Mouse (Mus musculus) thymus, postnatal 25 days (tissue): ENCODE data around the gene Tmc6.
"Not testable (repeated sequence)": the region's sequence is repeated elsewhere in the genome, so short reads cannot be mapped to it uniquely, and the experiment has no call there.

Experiments used
- DNase-seq: peaks from one replicate; pipeline ENCODE4 v3.0.0; 2022

Tmc6 gene

DNA sequence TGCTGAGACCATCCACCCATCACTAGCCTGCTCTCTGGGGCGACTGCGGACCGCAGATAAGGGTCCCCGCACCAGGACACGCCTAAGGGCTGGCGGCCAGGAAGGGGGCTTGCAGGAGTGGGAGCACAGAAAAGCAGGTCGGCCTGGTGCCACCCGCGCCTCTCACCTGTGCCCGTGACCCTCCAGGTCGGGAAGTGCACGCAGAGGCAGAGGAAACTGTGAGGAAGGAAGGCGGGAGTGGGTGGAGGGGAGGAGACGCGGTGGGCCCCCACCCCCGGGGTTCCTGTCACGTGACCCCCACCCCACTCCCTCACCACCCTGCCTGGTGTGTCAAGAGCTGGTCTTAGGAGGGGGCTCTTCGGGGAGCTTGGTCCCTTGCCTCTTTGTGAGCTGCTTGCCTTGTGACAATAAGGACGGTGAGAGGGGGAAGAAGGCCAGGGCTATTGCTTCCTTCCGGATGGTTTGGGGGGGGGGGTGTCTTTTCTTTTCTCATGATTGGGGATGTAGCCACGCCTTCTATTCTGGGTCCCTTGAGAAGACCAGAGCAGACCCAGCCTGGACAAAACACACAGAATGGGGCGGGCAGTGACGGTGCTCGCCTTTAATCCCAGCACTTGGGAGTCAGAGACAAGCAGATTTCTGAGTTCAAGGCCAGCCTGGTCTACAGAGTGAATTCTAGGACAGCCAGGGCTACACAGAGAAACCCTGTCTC is at the start of gene Tmc6, which contains the start of gene Tmc8:
Gene Tmc6 (minus strand): TSS at position 206 of the 712 bp plus-strand sequence.
Gene Tmc8 (plus strand): TSS at position 84 of the 712 bp plus-strand sequence.
- DNase-seq, result peak; percentile 92

DNA sequence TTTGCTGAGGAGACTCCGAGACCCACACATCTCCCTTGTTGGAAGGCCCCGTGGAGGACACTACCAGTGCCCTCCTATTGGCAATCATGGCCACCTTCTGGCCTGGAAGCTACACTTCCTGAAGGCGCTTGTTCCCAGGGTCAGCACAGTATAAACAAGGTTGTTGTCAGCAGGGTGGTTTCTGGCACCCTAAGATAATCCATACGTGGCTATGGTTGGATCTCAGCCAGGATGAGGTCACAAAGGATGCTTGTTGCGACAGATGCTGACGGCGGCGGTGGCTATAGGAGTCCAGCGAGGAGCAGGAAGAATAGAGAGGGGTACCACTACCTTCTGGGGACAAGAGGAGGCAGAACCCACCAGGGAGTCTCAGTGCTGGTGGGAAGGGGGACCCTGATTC is 48.4 kb upstream of the Tmc6 start:
- no peak for DNase-seq

DNA sequence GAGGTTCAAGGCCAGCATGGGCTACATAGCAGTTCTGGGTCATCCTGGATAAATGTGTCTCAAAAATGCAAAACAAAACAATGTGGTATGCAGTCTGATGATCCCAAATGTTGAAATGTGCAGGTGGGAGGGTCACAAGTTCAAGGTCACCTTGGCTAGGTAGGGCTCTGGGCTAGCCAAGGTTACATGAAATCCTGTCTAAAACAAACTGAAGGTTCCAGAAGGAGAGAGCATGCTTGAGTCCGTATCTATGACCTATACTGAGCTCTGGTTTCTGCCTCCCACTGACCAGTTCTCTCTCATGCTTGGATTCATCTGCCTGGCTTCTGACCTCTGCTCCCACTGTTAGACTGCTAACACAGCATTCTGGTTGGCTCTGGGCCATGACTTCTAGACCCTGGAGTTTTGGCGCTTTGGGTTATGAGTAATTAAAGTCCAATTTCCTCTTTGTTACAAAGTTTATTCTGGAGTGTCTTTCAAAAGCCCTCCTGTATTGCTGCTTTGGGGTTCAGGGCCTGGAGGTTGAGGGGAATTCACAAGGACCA is 47.7 kb upstream of the Tmc6 start:
- DNase-seq, result no peak

DNA sequence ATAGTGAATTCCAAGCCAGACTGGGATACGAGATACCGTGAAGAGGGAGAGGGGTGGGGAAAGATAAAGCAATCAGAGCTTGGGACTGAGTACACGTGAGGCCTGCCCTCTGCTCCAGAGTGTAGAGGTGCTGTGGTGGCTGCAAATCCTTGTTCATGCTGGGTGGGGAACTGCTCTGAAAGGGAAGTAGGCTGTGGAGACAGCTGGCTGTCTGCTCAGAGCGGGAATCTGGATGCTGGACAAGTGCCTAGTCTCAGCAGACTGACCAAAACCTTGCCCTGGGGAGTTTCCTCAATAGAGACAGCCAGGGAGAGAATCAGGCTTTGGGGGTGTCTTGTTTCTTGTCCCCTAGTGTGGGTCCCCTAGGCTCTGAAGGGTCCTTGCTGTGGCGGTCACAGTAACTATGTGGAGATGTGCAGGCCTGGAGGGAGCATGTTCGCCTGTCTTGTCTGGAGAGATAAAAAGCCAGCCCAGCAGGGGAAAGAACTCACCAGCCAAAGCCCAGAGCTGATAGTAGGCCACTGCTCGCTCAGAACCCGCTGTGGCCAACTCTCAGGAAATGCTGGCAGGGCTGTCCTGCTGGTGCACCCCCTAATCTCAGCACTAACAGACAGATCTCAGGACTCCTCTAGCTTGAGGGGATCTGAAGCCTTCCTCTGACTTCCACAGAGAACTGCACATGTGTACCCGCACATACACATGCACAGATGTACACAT is 47.0 kb upstream of the Tmc6 start:
- DNase-seq, result no peak

DNA sequence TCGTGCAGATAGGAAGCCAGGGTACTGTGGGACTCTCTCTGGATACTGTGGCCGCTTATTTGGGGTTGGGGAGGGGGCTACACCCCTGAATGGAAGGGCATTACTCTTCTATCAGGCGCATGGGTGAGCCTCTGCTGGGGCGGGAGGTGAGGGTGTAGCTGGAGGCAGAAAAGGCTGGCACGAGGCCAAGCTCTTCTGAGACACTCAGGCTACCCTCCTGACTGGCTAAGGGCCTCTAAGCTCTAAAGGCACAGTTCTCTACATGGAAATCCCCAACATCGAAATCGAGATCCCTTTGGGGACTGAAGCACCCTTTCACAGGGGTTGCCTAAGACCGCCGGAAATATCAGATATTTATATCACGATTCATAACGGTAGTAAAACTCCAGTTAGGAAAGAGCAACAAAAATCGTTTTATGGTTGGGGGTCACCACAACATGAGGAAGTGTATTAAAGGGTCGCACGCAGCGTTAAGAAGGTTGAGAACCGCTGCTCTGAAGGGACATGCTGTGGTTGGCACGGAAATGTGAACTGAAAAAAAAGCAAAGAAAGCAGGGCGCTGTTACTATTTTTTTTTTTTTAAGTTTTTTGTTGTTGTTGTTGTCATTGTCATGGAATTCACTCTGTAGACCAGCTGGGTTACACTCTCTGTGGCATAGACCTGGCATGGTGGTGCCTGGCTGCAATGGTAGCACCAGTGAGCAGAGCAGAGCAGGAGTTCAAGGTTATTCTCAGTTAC is 46.3 kb upstream of the Tmc6 start:
- peak; percentile 62 for DNase-seq

DNA sequence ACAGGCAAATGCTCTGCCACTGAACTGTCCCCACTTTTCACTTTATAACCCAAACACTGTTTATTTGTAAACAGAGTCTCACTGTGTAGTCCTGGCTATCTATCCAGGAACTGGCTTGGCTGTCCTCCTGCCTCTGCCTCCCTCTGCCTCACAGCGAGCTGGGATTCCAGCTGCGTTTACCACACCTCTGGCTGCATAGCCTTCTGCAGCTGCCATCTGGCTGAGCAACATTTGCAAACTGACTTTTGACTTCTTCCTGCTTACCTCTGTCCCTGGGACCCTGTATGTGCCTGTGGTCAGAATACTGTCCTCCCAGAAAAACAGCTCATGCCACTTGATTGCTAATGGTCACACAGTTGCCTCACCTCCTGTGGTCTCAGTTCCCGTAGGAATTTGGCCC is 45.4 kb upstream of the Tmc6 start:
- peak; percentile 48 for DNase-seq

DNA sequence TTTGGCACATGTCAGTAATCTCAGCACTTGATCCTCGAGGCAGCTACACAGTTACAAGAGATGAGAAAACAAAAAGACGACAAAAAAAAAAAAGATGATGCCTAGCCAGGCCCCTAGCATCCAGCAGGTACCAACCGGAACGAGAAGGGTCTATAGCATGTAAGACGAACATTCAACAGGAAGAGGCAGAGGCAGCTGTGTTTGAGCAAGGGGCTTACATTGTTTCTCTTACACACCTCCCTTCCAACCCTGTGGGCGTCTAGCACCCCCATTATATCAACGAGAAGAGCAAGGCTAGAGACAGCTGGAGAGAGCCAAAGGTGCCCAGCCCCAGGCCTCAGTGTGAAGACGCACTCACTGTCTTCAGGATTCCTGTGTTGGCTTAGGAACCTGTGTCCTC is 44.9 kb upstream of the Tmc6 start:
- DNase-seq, result peak; percentile 36

DNA sequence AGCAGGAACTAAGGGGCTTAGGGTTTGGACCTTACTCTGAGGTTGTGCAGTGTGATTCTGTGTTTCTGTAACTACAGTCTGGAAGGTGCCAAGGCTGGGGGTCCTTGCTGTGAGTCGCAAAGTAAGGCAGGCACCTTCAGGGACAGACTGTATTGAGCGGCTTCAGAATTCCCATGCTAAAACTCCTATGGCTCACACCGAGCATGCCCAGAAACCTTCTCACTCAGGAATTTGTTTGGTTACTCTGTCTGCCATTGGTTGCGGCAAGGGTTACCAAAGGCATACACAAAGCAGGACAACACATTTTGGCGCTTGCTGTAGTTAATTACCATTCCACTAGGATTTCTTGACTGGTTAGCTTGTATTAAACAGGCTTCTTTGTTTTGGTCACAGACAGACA is 44.2 kb upstream of the Tmc6 start:
- DNase-seq, result no peak

DNA sequence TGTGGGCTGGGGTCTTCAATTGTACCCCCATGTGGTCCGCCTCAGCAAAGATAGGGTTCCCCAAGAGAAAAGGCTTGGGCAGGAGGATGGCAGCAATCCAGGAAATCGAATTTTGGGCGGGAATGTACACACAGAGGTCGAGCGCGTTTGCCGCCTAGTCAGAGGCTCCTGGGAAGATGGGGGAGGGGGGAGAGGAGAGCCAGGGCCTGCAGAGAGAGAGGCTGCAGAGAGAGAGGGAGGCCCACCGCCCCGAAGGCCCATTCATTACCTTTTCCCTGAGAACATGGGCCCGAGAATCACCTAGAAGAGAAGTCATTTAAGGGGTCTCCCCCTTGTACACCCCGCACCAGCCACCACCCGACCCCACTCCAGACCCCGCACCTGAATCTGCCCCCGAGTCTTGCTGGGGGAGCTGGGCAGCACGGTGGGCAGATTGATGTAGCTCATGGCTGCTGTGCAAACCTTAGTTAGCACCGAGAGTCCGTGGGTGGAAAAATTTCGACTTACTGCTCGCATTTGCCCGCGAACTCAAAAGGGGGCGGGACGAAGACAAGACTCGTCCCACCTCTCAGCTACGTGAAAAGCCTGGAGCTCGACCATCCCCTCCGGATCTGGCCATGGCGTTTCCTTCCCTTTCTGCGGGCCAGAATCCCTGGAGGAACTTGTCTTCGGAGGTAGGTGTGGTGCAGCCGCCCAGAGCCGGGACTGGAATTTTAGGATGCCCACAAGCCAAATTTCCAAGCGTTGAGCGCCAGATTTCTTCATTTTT is 43.5 kb upstream of the Tmc6 start, which contains the start of the genes Afmid and Tk1:
Gene Afmid (plus strand): TSS at position 592 of the 769 bp plus-strand sequence.
Gene Tk1 (minus strand): TSS at position 760 of the 769 bp plus-strand sequence.
- DNase-seq, result peak; percentile 74

DNA sequence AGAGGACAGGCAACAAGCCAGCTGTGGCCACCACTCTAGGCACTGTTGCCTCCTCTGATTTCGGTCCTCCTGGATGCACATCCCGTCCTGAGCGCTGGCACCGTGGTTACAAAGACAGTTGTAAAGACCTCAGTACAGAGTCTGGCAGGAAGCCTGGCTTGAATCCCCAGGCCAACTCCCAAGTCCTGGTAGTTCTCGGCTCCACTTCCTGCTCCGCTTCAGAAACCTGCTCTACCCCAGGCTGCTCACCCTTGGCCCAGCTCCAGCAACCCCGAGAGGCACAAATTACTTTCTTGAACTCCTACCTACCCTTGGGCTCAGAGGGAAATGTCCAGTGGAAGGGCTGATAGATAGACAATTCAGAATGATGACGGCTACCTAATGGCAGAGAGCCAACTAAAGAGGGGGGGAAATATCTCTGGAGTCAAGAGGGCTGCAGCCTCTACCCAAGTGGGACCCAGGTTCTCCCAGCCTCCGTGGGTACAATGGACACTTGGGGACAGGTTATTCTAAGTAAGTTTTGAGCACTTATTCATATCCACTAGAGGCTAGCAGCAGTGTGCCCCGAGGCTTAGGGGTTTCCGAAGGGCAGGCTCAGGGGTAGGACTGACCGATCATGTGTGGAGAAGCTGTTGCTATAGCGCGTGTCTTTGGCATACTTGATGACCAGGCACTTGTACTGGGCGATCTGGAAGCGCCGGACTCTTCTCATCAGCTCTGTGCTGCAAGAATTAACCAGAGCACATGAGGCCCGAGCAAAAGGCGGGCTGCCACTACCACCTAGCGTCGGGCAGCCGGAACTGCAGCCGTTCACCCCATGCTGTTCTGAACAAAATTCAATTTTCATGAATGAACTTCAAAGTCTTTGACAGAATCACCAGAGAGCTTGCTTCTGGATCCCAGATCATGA is 42.3 kb upstream of the Tmc6 start:
- DNase-seq, result peak; percentile 84

DNA sequence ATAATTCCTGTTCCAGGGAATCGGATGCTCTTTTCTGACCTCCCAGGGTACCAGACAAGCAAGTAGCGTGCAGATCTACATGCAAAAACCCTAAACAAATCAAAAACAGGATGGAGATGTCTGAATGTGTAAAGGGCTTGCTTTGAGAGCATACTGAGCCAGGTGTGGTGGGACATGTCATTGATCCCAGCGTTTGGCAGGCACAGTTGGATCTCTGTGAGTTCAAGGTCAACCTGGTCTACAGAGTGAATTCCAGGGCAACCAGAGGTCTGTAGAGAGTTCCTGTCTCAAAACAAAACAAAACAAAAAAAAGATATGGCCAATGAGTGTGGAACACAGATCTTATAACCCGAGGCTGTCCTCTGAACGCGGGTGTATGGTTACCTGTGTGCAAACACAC is 41.4 kb upstream of the Tmc6 start:
- no peak for DNase-seq

DNA sequence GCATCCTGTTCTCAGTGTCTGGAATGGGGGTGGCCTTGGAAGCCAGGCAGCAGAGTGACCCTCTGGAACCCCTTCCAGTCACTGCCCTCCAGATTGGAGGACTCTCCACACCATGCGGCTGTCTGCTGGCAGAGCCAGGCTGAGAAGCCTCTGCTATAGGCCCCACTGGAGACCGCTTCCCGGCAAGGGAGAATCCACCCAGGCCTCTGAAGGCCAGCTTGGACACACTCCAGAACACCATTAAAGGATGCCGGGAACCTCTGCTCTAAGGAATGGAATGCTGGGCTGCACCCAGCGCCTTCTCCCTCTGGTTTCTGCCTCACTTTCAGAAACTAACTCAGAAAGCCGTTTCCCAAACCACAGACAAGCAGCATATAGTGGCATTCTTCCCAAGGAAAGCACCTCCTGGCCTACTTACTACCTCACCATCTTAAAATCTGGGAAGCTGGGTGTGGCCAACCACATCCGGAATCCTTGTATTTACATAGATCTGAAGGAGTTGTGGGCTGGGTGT is 40.8 kb upstream of the Tmc6 start:
- DNase-seq, result no peak

DNA sequence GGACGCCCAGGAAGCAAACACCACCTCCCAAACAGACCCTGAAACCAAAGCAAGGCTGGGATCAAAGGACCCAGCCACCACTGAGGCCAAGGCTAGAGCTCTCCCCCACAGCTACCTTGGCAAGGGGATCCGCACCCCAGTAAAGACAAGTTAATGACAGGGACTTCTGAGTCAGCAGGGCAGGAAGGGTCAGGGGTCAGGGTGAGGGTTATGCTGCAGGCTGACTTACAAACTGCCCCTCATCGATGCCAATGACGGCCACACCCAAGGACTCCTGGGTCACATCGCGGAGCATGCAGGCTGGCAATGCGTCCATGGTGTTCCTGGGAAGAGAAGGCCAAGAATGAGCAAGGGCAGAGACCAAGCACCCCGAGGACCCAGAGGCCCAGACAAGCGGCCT is 39.9 kb upstream of the Tmc6 start:
- DNase-seq, result no peak

DNA sequence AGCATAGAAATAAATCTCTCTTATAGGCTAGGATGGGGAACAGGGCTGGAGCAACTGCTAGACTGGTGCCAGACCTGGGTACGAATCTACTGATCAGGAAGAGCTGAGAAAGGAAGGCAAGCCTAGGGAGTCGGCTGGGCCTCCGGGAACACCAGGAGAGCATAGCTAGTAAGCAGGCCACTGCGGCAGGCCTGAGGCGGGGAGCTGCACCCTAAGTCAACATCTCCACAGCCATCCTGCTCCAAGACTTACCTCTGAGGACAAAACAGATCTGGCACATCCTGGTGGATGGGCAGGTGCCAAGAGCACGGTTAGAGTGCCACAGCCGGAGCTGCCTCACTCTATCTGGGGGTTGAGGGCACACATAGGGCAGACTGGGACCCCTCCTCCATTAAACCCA is 38.2 kb upstream of the Tmc6 start:
- no peak for DNase-seq

DNA sequence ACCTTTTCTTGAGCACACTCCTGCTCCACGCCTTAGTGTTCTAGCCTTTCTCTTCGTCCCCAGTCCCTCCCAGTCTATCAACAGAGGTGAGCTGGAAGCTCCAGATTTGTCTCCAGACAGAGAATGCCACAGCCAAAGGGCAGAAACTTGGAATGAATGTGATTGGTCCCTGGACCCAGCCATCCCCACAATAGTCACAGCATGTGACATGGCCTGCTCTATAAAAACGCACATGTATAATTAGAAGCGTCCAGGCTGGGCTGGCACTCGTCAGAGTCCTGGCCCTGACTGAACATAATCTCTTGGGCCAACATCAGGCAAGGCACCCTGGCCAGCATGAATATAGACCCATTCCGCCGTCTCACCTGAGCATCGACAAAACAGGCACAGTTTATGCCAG is 37.1 kb upstream of the Tmc6 start:
- DNase-seq, result no peak

DNA sequence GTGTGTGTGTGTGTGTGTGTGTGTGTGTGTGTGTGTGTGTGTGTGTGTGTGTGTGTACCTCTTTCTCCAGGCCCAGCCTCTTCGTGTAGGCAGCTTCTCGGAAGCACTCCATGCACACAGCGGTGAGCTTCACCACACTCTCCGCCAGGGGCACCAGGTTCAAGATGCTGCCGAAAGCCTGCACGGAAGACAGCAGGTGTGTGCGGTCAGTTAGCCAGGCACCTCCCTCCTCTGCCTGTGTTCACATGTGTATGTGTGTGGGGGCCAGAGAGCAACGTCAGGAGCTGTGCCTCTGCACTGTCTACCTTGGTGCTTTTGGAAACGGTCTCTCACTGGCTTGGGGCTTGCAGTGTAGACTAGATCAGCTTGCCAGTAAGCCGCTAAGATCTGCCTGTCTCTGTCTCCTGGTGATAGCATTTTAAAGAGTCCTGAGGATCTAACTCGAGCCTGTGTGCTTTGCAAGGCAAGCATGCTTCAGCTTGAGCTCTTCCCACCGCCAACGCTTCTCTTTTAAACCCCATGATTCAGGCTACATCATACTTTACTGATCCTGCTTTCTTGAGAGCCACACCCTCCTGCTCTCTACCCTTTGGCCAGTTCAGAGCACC is 34.5 kb upstream of the Tmc6 start:
- no peak for DNase-seq

DNA sequence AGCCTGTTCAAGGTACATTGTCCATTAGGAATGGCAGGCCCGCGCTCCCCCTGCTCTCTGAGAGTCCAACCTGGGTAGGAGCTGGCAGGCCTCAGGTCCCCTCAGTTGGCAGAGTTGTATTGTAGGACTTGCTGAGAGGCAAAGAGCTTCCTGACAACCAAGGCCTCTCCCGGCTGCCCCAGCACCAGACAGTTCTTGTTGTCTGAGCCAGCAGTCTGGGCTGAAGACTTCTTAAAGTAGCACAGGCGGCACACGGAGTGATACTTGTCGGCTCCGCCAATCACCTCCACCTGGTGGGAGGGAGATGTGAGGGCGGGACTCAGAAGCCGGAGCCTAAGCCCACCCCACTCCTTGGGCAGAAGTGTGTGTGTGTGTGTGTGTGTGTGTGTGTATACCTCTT is 33.9 kb upstream of the Tmc6 start:
- DNase-seq, result not testable (repeated sequence)

DNA sequence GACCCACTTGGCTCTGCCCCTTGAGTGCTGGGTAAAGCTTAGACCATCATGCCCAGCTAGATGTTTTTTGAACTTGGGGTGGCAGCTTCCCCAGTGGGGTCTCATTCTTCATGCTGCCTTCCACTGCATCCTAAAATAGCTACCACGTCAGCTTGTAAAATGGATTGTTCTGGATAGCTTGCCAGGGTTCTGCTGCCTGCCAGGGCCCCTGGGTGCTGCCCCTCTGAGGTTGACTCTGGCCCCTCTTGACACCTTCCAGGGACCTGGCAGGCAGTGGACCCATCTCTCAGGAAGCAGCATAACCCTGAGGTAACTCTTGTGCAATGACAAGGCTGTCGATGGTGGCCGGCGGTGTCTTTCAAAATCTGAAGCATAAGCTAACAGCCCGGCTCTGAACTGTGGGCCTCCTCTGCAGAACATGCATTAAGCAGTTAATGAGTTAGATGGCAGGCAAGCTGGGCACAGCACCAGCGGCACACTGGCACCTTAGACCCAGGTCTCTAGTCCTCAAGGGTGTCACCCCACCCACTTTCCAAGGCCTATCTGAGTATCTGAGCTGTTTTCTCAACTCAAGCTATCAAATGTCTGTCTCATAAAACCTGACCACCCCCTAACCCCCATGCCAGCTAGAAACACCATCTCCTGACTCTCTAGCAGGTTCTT is 32.8 kb upstream of the Tmc6 start:
- DNase-seq, result no peak

DNA sequence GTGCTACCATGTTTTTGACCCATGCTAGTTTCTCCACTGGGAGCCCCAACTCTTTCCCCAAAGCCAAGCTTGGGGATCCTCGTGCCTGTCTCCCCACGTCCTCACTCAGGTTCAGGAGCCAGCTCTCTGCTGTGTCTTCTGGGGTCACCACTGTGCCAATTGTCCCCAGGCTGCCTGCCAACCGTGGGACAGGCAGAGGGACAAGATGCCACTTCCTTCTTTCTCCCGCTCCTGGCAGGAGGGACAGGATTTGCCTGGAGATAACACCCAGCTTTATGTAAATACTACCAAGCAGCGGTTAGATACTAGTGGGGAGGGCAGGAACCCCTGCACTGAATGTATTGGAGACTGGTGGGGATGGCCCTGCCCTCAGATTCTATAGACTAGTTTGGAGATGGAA is 31.9 kb upstream of the Tmc6 start:
- no peak for DNase-seq

DNA sequence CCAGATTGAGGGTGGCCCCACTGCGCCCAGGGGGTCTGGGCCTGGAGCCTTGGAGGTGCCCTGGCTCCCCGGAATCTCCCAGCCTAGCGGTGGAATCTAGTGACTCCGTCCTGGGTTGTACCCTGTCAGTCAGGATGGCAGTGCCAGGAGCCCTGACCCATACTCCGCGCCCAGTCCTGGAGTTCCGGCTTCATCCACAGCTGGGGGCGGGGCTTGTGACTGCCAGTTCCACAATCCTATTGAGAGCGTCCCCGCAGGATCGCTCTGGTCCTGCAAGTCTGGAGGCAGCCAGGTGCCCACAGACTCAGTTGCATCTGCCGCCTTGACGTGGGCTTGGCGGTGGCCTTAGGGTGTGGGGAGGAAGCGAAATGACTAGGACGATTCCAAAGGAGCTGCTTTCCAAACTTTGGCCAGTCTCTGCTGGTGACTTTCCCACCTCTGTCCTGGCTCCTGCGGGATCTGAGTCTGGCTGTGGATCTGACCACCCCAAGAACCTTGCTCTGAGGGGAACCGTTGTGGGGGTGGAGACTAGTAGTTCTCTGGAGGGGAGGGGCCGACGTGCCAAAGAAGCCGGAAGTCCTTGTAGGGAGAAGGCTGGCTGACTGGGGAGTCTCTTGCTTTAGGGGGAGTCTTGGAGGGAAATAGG is 28.5 kb upstream of the Tmc6 start:
- peak; percentile 84 for DNase-seq
